Mouse (Mus musculus) CD4-positive helper T cell, adult 2 months (primary cell): ENCODE data around the gene Gm3854.

Experiments used
- DNase-seq: peaks from one replicate; pipeline ENCODE4 v3.0.0-alpha.2; 2012; ENCODE audit warnings: low read depth, missing footprints, low spot score

Gm3854 gene

DNA sequence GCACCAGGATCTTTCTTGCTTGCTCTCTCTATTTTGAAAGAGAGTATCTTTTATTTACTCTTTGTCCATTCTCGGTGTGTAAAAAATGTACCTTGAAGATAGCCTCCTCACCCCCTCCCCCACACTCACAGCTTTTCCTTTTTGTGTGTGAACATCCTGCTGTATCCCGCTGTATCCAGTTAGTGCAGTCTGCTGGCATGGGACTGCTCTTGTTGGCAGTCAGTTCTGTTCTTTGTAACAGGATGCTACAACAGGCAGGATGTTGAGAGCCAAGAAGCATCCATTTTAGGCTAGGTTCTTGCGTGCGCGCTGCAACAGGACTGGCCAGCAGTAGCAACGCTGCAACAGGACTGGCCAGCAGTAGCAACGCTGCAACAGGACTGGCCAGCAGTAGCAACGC is 43.4 kb downstream of the Gm3854 start:
- no peak for DNase-seq

DNA sequence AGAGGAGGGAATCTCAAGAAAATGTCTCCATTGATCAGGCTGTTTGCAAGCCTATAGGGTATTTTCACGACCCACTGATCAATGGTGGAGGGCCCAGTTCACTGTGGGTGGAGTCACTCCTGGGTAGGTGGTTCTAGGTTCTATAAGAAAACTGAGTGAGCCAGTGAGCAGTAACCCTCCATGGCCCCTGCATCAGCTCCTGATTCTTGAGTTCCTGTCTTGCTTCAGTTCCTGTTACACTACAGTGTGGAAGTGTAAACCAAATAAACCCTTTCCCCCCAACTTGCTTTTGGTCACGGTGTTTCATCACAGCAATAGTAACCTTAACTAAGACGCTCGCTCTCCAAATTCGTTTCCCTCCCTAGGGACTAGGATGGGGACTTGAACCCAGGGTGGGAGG is 45.4 kb downstream of the Gm3854 start:
- no peak for DNase-seq

DNA sequence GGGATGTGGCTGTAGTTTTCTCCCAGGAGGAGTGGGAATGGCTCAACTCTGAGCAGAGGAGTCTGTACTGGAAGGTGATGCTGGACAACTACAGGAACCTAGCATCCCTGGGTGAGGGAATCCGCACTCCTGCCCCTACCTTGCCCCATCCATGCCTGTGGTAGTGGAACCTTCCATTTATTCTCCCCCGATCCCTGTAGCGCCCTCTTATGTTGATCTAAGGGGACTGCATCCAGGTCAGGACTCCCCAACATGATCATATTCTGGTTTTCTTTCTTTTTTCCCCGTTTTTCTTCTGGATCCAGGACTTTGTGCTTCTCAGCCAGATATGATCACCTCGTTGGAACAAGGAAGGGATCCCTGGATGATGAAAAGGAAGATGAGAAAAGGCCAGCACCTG is 45.9 kb downstream of the Gm3854 start:
- DNase-seq = no peak

DNA sequence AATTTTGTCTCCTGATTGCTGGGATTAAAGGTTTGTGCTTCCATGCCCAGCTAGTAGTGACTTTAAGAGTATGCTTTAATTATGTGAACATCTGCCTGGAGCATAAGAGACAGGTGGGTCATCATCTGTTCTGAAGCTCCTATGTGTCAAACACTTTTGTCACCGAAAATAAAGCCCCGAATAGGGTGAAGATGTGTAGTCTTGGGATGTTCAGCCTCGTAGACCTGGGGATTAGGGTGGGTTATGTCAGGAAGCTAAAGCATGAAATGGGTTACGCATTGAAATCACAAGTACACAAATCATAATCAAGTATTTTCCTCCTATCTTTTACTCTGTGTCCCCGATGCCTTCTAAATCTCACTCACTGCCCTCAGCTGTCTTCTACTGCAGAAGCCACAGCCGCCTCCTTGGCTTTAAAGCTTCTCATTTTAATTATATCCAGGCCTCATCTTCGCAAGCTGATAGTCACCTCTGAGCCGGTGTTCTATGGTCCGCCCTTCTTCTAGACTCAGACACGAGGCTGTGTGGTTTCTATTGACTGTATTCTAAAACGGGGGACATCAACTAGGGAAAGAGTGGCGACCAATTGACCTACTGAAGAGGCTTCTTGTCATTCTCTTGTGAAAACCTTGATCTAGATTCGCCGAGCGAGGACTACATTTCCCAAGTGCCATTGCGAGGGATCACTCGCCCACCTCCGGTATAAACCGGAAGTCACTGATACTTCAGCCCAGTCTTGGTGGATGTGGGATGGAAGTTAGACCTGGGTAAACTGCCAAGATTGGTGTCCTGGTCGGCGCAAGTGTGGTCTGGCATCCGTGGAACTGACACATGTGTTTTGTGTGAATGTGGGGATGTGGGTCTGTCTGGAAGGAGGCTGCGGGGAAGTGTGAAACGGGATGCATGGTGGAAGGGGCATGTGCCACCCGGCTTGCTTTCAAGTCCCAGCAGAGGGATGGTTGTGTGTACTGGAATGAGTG is 54.7 kb downstream of the Gm3854 start, which contains the start of gene Smim17:
TSS of gene Smim17 (plus strand) at position 720 of the 980 bp plus-strand sequence.
- peak; percentile 65 for DNase-seq
